Mouse (Mus musculus) liver, embryonic 14.5 days (tissue): ENCODE measurements at regions not wholly inside any gene's neighbourhood (a gene's known extent, or its start where the extent isn't known, plus 50 kb on each side); places are given as distances from the start of the nearest gene placed in this dataset.

Source experiments
- ATAC-seq: fragments of 200-750 bp; cut with Nextera tagmentation; 2 replicates; pipeline ENCODE4 v1.8.0; 2017; ENCODE audit warnings: moderate number of reproducible peaks, mild to moderate bottlenecking, moderate library complexity; ENCODE audit not compliant: insufficient read depth
- DNase-seq, 3 experiments: peaks; one replicate each; pipeline ENCODE4 v3.0.0-alpha.2; 2012 to 2013; ENCODE audit warnings: low read depth in 3 of 3, low spot score in 3 of 3
- H3K27ac ChIP-seq: fragments of 300-500 bp; sonication (generic); 2 replicates; pipeline ENCODE4 v1.5.1; 2014; ENCODE audit warnings: moderate library complexity, mild to moderate bottlenecking, control low read depth, inconsistent platforms
- H3K27me3 ChIP-seq: fragments of 300-500 bp; sonication (generic); 2 replicates; pipeline ENCODE4 v1.6.1; 2014; ENCODE audit warnings: mild to moderate bottlenecking, low read length, moderate library complexity; ENCODE audit not compliant: control insufficient read depth, insufficient read depth
- H3K36me3 ChIP-seq: fragments of 300-500 bp; sonication (generic); replicated peaks from 2 replicates; pipeline ENCODE4 v1.6.1; 2014; ENCODE audit warnings: low read depth; ENCODE audit not compliant: control insufficient read depth, insufficient read depth
- H3K4me1 ChIP-seq, 2 experiments: fragments of 200-500 bp in 1 of 2; fragments of 300-500 bp in 1 of 2; sonication (generic) in 1 of 2; replicated peaks; 2 replicates each; pipeline ENCODE4 v1.6.1; 2012 to 2014; ENCODE audit warnings: antibody characterized with exemption in 1 of 2, inconsistent platforms in 1 of 2, low read length in 1 of 2; ENCODE audit not compliant: control insufficient read depth in 2 of 2, insufficient read depth in 2 of 2
- H3K4me2 ChIP-seq: fragments of 300-500 bp; sonication (generic); 2 replicates; pipeline ENCODE4 v1.6.1; 2014; ENCODE audit warnings: low read depth, mild to moderate bottlenecking, control low read depth, moderate library complexity
- H3K4me3 ChIP-seq, 2 experiments: fragments of 200-500 bp in 1 of 2; fragments of 300-500 bp in 1 of 2; sonication (generic) in 1 of 2; 2 replicates each; pipeline ENCODE4 v1.5.1; 2012 to 2014; ENCODE audit warnings: low read depth in 2 of 2, low read length in 2 of 2, mild to moderate bottlenecking in 2 of 2, control low read depth in 1 of 2, inconsistent platforms in 1 of 2, moderate library complexity in 1 of 2; ENCODE audit not compliant: insufficient read depth in 1 of 2
- H3K9ac ChIP-seq: fragments of 300-500 bp; sonication (generic); replicated peaks from 2 replicates; pipeline ENCODE4 v1.6.1; 2014; ENCODE audit warnings: mild to moderate bottlenecking, control low read depth, moderate library complexity
- H3K9me3 ChIP-seq: fragments of 300-500 bp; sonication (generic); 2 replicates; pipeline ENCODE4 v1.6.1; 2016; ENCODE audit warnings: low read length, mixed read lengths; ENCODE audit not compliant: control insufficient read depth
- CTCF ChIP-seq: IDR thresholded peaks from 2 replicates; pipeline ENCODE4 v1.5.1; 2016; ENCODE audit warnings: antibody characterized with exemption, low read depth, control low read depth
- EP300 ChIP-seq: IDR thresholded peaks from 2 replicates; pipeline ENCODE4 v1.6.1; 2016; ENCODE audit warnings: antibody characterized with exemption, low read depth
- WGBS: fragments of 180-500 bp; shearing (Covaris S2); extraction: QIAGEN DNeasy Blood & Tissue Kit; methylation state at CpG from one replicate; pipeline ENCODE4 v1.1.7; 2014; ENCODE audit not compliant: insufficient replicate concordance; 5-methylcytosine and 5-hydroxymethylcytosine counted together

DNA sequence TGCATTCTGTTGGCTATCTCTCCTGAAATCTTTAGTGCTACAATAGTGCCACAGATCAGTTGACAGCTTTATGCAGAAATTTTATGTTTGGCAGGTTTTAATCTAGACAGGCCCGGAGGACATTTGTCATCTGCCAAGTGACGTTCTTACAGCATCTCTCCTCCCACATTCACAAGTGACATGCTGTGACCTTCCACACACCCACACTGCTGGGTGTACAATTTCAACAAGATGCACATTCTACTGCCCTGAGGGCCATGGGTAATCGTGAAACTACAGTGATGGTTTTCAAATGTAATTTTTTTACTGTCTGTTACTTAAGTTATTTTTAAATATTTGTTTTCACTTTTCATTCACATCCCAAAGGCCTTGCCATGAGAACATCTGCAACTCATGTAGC, 639.2 kb upstream of the Gm11114 start:
- Histone ChIP-seq H3K4me2 (no peak overlapping the region), H3K9me3 (no peaks in the 10 kb centered on the region), H3K27ac (no peak overlapping the region), H3K4me3 (no peak overlapping the region), H3K4me1 (no peaks in the 10 kb centered on the region), H3K36me3 (no peaks in the 10 kb centered on the region), H3K9ac (no peak overlapping the region), H3K27me3 (no peaks in the 10 kb centered on the region)
- TF ChIP-seq EP300 (no peak), CTCF (no peak)
- WGBS: 47% methylated on average over 3 of the region's 3 CpGs
- no peak for ATAC-seq
- DNase-seq: no peak

DNA sequence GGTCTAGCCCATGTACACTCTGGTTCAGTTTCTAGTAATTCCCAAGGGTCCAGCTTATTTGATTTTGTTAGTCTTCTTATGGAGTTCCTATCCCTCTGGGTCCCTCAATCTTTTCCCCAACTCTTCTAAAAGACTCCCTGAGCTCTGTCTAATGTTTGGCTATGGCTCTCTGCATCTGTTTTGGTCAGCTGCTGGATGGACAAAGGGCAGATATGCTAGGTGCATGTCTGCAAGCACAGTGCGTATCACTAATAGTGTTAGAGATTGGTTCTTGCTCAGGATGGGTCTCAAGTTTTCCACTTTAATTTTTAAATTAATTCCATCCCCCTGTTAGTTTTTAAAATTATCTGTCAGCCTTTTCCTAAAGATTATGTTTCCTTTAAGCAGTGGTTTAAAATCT, 634.2 kb upstream of the Gm11114 start:
- Histone ChIP-seq H3K27ac (no peak overlapping the region), H3K27me3 (no peaks in the 10 kb centered on the region), H3K4me1 (no peaks in the 10 kb centered on the region), H3K9ac (no peak overlapping the region), H3K4me3 (no peak overlapping the region), H3K4me2 (no peak overlapping the region), H3K36me3 (no peaks in the 10 kb centered on the region), H3K9me3 (no peaks in the 10 kb centered on the region)
- WGBS: 65% methylated on average over 1 of the region's 1 CpGs
- DNase-seq: no peak
- TF ChIP-seq CTCF (no peak), EP300 (no peak)
- ATAC-seq: no peak

DNA sequence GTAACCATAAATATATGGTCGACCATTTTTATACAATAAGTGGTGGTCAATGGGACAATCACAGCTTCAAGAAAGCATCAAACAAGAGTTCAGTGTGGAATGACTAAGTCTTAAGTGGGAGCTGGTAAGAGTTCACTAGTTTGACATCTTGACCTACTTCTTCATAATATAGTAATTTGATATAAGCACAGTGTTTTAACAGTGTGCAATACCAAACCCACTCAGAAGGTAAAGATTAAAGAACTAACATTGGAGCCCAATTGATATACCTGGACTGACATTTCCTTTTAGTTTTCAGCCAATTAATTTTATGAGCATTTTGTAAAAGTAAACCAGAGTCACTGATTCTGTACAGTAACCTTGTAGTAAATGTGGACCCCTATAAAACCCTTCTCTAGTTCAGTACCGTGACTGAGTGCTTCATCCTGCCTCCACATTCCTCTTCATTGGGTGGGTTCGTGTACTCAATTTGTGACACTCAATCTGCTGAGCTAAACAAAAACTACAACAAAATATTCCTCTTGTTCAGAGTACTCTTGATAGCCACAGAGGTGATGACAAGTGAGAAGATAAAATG, 593.9 kb upstream of the Gm11114 start:
- Histone ChIP-seq H3K27me3 (no peaks in the 10 kb centered on the region), H3K4me3 (no peak overlapping the region), H3K36me3 (no peaks in the 10 kb centered on the region), H3K9me3 (no peaks in the 10 kb centered on the region), H3K9ac (no peak overlapping the region), H3K4me2 (no peak overlapping the region), H3K27ac (no peak overlapping the region), H3K4me1 (no peaks in the 10 kb centered on the region)
- ATAC-seq: no peak
- TF ChIP-seq CTCF (no peak), EP300 (no peak)
- 48% methylated on average over 3 of the region's 3 CpGs for WGBS
- no peak for DNase-seq

DNA sequence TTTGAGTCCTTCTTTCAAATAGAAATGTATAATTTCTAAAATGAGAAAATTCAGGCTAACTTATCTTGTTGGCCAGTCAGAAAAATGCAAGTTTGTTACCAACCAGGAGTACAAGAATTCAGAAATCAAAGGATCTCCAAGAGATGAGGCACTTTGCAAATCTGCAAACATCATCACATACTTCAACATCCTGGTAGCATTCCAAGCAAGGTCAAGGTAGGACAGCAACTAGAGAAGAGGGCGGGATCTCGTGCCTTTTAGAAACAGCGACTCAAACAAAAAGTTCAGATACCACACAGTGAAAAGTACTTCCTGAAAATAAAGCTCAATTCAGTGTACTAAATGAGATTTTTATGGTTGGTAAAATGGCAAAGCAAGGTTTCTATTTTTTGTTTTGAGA, 593.2 kb upstream of the Gm11114 start:
- ATAC-seq: no peak
- no peak for TF ChIP-seq CTCF
- no peak for TF ChIP-seq EP300
- no peak for DNase-seq
- no peak overlapping the region for H3K4me2 ChIP-seq
- no peak overlapping the region for H3K9ac ChIP-seq
- no peaks in the 10 kb centered on the region for H3K4me1 ChIP-seq
- no peak overlapping the region for H3K4me3 ChIP-seq
- H3K27ac ChIP-seq: no peak overlapping the region
- no peaks in the 10 kb centered on the region for H3K27me3 ChIP-seq
- no peaks in the 10 kb centered on the region for H3K36me3 ChIP-seq
- 74% methylated on average over 3 of the region's 3 CpGs for WGBS
- no peaks in the 10 kb centered on the region for H3K9me3 ChIP-seq

DNA sequence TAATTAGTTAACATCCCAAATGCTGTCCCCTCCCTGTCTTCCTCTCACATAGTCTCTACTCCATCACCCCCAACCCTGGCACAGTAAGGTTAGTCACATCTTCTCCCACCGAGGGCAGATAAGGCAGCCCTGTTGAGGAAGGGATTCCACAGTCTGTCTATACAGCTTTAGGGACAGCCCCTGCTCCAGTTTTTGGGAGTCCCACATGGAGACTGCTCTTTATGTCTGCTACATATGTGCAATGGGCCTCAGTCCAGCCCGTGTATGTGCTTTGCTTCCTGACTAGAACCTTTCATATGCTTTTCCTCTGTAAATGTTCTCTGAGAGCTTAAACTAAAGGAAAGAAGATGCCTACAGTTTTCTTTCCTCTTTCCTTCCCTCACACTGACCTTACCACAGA, 592.1 kb upstream of the Gm11114 start:
- no peak overlapping the region for H3K4me3 ChIP-seq
- H3K27me3 ChIP-seq: no peaks in the 10 kb centered on the region
- DNase-seq (no peak), ATAC-seq (no peak)
- H3K9ac ChIP-seq: no peak overlapping the region
- H3K4me1 ChIP-seq: no peaks in the 10 kb centered on the region
- H3K36me3 ChIP-seq: no peaks in the 10 kb centered on the region
- no peak overlapping the region for H3K27ac ChIP-seq
- TF ChIP-seq EP300: no peak
- no peak for TF ChIP-seq CTCF
- no peaks in the 10 kb centered on the region for H3K9me3 ChIP-seq
- WGBS: 62% methylated on average over 2 of the region's 2 CpGs
- no peak overlapping the region for H3K4me2 ChIP-seq

DNA sequence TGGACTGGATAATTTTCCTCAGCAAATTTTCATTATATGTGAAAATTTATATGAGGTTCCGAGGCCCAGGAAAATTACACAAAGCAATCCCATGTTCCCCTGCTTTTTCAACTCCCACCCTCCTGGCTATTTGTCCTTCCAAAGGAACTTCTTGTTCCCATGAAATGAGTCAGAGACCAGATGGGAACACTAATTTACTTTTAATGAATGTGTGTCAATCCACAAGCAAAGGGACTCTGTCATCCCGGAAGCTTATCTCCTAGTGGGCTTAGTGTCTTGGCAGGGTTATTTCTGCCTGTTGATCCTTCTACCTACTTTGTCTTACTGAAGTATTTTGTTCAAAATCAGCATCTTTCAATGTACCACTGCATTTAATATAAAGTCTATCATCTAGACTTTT, 573.3 kb upstream of the Gm11114 start:
- 79% methylated on average over 2 of the region's 2 CpGs for WGBS
- DNase-seq (no peak), ATAC-seq (no peak)
- H3K36me3 ChIP-seq: no peaks in the 10 kb centered on the region
- H3K9ac ChIP-seq: no peak overlapping the region
- TF ChIP-seq CTCF: no peak
- no peak for TF ChIP-seq EP300
- no peak overlapping the region for H3K27ac ChIP-seq
- H3K4me1 ChIP-seq: no peaks in the 10 kb centered on the region
- H3K4me2 ChIP-seq: no peak overlapping the region
- no peak overlapping the region for H3K4me3 ChIP-seq
- no peaks in the 10 kb centered on the region for H3K9me3 ChIP-seq
- H3K27me3 ChIP-seq: no peaks in the 10 kb centered on the region
